Mouse (Mus musculus): ENCODE measurements around the gene Mbnl1. TPM values are rescaled to one million over a fixed set of nuclear protein-coding genes. Genes with fewer than 3 reads are reported as not detected.

Mbnl1 gene
- polyA plus RNA-seq, 1 experiment from 2014 or later: 34.7 TPM

- no peaks in the 10 kb centered on the region for H3K27me3 ChIP-seq (ENCODE audit: insufficient read depth, poor library complexity, severe bottlenecking)
- no peaks in the 10 kb centered on the region for H3K9me3 ChIP-seq
- no peaks in the 10 kb centered on the region for H3K36me3 ChIP-seq
- no peaks in the 10 kb centered on the region for H3K4me1 ChIP-seq (replicated peaks)
- DNase-seq (ENCODE audit: low spot score): no peak
- no peak overlapping the region for H3K4me3 ChIP-seq
- WGBS: 95% methylated on average over 2 of the region's 2 CpGs
- H3K27ac ChIP-seq: no peak overlapping the region
Measured at GRCm38 (mm10) chr3:60660762-60661161, 188.1 kb downstream of the Mbnl1 start.
